Mouse (Mus musculus) frontal cortex, adult (tissue): ENCODE data around the gene Olfr70.

Source experiments
- ATAC-seq: cut with Nextera tagmentation; 2 replicates; pipeline ENCODE4 v1.9.2; 2017; ENCODE audit warnings: mild to moderate bottlenecking, moderate library complexity, mixed read lengths; ENCODE audit not compliant: low TSS enrichment

The Olfr70 gene

DNA sequence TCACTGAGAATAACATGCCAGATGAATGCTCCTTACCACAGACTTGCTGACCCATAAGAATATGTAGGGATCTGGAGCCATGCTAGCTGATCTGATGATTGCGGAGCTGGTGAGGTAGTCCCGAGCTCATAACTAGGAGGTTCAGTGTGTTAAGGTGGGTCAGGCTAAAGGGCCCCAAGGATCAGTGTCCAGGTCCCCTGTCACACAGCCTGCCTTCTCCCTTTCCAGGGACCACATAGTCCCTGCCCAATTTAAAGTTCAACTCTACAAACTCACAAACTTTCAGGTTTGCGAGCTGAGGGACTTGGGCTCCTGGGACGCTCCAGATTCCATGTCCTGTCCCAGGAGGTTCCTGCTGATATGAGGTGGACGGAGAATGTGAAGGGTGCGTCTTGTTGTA, at the start of gene Olfr70:
TSS of gene Olfr70 (minus strand) at position 101 of the 400 bp plus-strand sequence.
- ATAC-seq = no peak

DNA sequence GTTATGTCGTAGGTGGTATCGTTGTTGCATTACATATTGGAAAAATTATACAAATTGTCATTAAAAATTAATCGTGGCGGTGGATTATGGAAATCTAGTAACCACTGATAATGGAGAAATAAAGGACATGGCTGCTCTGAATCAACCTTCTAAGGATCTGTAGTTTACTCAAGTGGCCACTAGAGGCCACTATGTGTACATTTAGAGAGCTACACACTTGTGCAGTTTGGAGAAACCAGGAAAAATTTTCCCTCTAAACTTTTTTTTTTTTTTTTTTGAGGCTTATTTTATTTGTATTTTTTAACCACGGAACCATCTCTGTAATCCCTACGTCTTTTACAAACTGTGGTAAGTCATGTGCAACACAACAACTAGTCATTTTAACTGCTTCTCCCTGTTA, 44.6 kb upstream of the Olfr70 start:
- 0 out of 2 replicates have a peak, but pooled peaks have one; percentile 55 for ATAC-seq

DNA sequence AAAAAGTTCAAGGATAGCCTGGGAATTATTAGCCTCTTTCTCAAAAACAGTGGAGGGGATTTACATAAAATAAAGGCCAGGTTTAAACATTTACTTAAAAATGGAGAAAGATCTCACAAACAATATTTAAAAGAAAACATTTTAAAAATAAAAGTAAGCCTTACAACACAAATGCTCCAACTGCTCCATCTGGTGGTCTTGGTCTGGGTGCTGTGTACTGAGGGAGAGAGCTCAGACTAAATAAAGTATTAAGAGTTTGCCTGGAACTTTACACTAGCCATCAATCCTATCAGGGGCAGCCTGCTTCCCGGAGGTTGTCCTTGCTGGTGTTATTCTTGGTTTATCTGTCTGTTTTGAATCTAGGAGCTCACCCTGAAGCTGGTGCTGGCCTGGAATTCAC, 42.5 kb upstream of the Olfr70 start:
- ATAC-seq = no peak

DNA sequence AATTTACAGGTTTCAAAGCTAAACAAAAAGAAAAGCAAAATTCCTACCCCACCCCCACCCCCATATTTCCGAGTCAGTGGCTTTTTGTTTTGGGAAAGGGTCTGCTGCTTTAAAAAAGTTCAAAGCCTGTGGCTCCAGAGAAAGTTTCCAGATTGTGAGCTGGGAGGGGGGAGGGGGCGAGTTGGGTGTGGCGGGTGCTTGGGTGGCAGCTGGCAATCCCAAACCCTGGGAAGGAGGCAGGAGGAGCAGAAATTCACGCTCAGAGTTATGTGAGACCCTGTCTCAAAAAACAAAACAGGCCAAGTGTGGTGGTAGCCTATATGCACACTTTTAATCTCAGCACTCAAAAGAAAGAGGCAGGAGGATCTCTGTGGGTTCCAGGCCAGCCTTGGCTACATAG, 42.0 kb upstream of the Olfr70 start:
- no peak for ATAC-seq

DNA sequence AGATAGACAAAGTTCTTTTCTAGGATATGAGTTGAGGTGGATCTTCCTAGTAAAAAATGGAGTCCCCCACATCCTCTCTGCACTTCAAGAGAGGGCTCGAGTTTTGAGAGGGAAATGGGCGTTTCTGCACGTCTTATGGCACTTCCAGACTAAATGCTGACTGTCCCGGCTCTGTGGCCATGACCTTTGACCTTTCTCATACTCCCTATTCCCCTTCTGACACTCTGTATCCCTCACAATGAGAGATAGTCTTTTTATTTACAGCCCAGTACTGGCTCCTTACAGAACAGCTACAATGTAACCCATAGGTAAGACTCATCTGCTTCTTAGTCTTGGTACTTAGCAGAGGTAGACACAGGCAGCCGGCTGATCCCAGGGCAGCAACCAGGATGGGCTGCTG, 40.9 kb upstream of the Olfr70 start:
- no peak for ATAC-seq

DNA sequence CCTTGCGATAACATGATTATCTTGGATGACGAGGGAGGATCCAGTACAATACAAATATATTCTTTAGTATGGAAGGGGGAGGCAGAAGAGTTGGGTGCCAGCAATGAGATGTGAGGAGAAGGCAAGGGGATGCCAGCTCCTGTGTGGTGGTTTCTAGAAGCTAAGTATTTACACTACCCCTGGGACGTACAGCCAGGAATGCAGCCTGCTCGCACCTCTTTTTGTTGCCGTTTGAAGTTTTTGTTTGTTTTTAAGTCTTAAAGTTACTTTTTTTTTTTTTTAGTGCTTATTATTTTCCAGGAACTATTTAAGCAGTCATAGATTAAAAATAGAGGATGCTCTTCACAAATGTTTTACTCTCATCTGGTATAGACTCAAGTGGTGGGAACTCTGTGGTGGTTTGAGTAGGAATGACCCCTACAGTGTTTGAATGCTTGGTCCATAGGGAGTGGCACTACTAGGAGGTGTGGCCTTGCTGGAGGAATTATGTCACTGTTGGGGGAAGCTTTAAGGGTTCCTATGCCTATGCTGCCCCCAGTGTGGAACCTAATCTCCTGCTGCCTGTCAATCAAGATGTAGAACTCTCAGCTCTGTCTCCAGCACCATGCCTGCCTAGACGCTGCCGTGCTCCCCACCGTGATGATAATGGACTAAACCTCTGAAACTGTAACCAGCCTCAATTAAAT, 38.5 kb upstream of the Olfr70 start:
- no peak for ATAC-seq

DNA sequence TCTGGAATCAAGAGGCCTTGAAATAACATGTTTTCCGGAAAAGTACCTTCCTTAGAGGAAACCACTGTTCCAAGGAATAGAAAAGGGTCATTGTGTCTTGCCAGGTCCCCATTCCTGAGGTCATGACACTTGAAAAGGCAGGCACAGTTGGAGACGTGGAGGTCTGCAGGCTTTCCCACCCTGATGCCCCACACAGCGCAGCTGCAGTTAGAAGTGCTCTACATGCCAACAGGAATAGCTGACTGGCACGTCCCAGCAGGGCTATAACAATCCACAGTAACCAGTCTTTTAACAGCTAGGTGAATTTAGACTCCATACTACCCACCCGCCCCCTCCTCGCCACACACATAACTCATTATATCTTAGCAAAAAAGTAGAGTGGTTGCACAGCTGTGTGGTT, 36.5 kb upstream of the Olfr70 start:
- no peak for ATAC-seq

DNA sequence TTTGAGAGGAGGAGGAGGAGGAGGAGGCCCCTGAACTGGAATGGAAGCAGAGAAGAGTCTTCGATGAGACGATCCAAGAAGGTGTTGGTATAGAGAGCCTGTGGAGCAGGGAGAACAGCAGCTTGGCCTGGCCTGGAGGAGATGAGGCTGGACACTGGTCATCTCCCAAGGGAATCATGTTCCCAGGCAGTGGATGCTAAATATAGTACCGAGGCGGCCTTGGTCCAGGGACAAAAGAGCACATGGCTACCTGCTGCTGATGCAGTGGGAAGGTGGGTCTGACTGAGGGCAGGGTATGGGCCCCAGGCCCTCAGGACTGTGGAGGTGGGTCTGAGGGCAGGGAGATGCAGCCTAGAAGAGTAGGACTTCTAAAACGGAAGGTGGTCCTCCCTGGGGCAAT, 32.6 kb upstream of the Olfr70 start:
- no peak for ATAC-seq

DNA sequence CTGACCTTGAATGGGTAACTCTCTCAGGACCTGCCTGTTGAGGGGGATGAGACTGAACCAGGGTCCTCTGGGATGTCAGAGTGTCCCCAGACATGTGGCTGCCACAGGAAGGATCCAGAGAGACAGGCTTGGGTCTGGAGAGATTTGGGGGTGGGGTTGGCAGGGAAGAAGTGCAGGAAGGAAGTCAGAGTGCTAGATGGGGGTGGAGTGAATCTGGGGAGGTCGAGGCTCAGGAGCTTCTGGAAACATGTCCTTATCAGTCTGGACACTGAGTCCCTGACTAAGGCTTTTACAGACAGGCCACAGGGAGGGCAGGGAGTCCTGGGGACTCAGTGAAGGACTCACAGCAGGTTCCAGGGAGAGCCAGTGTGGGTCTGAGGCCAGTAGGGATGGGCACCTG, 31.6 kb upstream of the Olfr70 start:
- no peak for ATAC-seq

DNA sequence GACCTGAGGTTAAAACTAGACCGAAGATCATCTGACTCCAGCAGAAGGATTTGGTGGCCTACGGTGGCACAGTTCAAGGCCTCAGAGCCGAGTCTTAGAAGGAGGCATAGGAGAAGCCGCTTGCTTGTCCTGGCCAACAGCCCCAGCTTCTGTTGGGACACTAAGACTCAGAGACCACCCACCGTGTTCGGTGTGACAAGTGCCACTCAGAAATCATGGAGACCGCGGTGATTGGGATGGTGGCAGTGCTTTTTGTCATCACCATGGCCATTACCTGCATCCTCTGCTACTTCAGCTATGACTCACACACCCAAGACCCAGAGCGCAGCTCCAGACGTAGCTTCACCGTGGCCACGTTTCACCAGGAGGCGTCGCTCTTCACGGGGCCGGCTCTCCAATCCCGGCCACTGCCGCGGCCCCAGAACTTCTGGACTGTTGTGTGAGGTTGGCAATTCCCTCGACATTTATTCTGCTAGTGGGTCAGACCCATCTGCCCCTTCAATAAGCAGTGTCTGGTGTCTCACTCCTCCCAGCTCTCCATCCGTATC, 30.2 kb upstream of the Olfr70 start:
- no peak for ATAC-seq

DNA sequence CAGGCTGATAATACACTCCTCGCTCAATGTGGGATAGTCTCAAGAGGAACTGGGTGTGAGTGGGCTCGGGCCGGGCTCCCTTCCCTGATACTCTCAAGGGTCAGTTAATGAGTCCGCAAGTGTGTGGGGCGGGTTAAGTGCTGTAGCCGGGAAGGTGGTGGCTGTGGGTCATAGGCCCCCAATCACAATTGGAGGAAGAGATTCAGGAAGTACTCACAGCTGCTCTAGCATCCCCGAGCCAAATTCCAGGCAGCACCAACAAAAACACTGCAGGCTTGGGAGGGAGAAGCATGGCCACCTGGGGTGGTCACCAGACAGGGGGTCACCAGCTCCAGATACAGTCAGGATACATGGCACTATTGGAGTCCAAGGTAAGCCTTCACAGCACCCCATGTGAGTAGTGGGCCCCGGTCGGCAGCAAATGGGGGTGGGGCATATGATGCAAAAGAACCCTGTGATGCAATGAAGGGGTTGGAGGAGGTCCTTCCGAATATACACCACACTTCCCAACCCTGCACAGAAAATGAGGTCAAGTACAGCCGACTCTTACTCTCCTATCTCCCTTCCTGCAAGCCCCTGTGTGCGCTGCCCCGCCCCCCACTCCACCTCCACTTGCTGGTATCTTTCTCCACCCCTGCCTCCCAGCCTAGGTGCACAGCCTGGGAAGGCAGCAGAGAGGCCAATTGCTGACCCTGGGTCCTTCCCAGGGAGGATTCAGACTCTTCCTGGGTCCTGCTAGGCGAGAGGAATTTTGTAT, 29.4 kb upstream of the Olfr70 start, which contains the start of gene Spaar:
TSS of gene Spaar (plus strand) at position 241 of the 757 bp plus-strand sequence.
- no peak for ATAC-seq

DNA sequence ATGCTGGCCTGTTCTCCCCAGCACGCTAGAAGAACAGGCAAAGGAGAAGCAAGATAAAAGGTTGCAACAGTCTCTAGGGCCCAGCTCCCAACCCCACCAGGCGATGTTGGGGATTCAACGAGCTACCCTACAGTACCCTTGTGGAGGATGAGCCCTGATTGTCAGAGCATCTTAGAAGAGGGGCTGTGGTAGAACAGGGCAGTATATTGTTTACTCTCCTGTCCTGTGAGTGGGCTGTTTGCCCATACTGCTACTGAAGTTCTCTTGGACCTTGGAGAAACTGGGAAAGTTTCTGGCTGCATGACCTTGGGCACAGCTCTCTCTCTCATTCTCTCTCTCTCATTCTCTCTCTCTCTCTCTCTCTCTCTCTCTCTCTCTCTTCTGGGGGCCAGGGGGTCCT, 28.5 kb upstream of the Olfr70 start:
- no peak for ATAC-seq

DNA sequence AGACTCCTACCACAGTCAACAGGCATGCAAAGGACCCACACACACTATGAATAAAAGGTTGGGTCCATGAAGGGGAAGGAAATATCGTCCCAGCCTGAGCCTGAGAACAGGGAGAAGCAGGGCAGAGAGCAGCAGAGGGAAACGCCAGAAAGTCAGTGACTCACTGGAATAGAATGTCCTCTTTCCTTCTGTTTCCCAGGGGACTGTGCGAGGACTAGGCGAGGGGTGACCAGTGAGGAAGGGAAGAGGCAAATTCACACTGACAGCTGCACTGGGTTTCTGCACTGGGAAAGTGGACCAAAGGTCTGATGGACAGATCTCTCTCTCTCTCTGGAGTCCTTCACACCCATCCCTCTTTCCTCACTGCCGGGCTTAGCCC, 28.0 kb upstream of the Olfr70 start:
- ATAC-seq = no peak

DNA sequence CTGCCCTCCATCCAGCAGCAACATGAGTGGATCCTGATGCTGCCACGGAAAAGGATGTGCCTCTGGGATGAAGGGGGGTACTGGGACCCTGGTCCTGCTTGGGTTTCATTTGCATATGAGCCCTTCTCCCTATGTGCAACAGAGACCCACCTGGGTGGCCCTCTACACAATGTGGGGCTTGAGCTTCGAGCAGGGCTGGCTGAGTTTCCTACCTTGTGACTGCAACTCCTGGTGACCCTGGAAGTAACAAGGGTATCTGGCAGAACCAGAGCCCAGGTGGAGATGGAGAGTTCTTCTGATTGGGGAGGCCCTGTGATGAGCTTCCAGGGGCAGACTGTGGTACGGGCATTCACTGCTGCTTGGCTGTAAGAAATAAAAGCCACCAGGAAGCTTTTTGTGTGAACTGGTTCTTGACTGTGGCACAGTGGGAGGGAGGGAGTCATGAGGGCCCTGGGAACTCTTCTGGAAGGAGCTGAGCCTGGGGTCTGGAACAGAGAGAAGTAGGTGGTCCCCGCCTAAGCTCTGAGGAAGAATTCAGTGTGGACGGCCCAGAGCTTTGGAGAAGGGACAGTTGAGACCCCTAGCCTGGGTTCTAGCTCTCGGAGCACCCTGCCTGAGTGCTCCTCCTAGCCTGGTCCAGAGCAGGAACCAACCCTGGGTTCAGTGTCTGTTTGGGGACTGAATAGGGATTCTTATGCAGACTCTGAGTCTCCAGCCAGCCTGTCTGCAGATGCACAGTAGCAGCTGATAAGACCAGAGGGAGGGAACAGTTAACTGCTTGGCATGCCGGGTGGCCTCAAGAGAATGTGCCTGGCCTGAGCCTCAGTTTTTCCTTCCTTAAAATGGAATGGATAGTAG, 27.3 kb upstream of the Olfr70 start:
- ATAC-seq = no peak

DNA sequence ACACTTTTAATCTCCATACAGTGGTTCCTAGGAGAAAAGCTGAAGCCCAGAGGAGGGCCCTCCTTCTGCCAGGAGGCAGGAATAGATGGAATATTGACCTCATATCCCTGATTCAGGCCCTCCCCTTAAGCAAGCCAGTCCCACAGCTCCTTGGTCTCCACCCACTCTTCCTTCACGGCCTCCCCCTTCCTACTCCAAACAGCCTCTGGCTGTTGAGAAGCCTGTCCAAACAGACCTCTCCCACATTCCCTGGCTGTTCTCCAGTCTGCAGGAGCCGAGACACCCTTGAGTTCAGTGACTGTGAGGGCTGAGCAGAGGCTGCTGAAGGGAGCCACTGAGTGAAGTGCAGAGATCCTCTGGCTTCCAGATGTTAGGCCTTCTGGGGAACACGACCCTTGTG, 26.4 kb upstream of the Olfr70 start, which contains the start of gene Hrct1:
TSS of gene Hrct1 (plus strand) at position 194 of the 400 bp plus-strand sequence.
- peak; percentile 29; the same call in 1 of the 2 replicates for ATAC-seq

DNA sequence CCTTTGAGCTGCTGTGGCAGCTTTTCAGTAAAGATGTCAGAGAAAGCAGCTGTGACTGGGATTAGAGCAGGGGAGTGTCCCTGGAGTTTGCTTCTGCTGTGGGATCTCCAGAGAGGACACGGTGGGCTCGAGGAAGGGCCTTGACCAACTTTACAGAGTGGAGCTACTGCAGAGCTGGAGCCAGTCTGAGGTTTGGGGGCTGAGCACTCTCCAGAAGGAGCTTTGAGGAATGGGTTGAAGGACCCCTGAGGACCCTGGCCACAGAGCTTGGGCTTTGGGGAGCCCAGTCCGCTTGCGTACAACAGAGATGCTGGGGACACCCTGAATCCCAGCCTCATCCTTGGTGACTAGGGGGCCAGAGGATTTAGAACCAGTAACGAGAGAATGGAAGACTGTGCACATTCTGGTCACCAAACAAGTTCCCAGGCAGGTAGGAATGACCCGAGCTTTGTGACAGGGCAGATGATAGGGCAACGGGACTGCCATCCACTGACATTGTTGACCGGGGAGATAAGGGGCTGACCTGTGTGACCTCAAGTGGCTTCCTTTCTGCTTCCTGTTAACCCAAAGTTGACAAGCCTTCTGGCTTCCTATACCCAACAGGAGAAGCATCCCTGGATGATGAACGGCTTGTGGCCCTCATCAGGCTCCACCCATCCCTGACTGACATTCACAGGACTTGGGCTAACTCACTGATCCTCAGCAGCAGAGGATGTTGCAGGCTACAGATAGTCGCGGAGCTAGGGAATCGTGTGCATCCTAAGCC, 25.8 kb upstream of the Olfr70 start:
- 0 out of 2 replicates have a peak, but pooled peaks have one; percentile 18 for ATAC-seq

DNA sequence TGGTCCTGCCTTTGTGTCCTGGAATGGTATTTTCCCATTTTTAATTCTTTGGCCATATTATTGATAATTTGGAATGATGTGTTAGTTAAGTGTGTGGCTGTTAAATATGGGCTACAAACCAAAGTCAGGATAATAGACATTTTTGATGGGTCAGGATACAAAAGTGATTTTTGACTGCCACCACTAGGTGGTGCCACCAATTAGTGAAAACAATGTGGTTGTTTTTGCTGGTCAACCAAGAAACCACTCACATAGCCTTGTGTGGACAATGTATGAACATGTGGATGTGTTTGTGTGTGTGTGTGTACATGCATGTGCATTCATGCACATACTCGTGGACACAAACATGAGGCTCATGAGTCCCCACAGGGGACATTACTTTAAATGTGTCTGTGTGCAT, 24.2 kb upstream of the Olfr70 start:
- no peak for ATAC-seq

DNA sequence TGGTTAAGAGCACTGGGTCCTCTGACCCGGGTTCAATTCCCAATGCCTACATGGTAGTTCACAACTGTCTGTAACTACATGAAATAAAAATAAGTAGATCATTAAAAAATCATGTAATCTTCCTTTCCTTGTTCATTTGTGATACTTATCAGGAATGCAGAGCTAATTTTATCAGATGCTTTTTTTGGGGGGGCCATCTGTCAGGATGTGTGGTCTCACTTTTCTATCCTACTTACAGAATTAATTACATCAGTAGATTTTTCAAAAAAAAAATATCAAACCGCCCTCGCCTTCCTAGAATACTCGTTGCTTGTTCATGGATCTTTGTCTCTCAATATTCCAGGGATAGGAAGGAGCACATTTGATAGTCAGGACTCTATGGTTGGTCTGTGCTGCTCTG, 21.6 kb upstream of the Olfr70 start:
- no peak for ATAC-seq

DNA sequence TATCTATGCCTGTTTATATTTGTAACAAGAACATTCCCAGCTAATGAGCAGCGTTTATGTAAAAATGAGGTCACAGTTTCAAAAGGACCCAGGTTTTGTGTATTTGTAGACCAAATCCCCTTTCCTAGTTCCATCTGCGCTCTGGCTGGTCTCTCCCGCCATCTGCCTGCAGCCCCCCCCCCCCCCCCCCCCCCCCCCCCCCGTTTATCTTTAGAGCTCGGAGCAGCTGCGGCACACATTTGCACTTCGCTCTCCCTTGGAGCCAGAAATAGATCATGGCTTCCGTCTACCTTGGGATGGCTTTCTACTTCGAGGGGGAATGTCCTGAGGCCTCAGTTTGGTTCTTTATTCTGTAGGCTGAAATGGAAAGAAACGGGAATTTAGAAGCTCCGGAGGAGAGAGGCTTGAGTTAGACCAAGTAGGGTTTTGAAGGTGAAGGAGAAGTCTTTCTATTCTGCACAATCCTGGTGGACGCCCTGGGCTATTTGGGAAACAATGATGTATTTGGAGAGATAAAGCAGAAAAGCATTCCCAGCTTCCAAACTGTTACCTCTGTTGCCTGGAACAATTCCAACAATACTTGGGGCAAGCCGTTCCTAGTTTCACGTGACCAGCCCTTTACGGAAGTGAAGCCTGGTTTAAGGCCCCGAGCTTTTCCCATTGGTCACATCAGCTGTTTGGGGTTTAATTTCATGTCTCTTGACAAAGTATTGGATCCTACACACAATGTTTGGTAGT, 20.1 kb upstream of the Olfr70 start:
- ATAC-seq = no peak; the same call in 1 of the 2 replicates

DNA sequence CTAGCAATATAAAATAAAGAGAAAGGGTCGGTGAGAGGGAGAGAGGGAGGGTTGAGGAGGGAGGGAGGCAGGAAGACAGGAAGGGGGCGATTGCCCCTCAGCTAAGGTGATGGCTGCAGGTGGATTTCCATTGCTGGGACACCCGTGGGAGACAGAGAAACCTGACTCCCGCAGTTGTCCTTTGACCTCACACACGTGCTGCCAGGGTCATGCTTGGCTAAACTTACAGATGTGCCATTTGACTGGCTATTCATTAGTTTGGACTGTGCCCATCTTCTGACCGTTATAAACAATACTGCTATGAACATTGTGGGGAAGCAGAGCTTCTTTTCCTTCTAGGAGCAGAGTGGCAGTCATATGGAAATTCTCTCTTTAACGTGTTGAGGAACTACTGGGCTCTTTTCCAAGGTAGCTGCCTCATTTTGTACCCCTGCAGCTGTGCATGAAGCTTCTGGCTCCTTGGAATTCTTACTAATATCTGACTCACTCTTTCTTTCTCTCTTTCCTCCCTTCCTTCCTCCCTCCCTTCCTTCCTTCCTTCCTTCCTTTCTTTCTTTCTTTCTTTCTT, 13.1 kb upstream of the Olfr70 start:
- ATAC-seq = peak; percentile 65; the same call in 1 of the 2 replicates
